ENCODE assay signal across 15 mouse cellular contexts in genomic region chr12:77749438-77750007, GRCm38 (mm10).
"Had no signal": no experiment of that assay in that cellular context is flagged by ENCODE, and none has a peak within 500 bp of the region (broad histone marks: within the 10 kb centered on the region; RNA-seq: fewer than 3 reads in every experiment).

No protein-coding gene starts in this region.

- H3K4me3 ChIP-seq: layer of hippocampus, adult 2 months; liver, embryonic 13.5 days; stomach, embryonic 15.5 days had no signal

- H3K27me3 ChIP-seq: liver, embryonic 13.5 days; stomach, embryonic 15.5 days had no signal

- H3K4me1 ChIP-seq: liver, embryonic 13.5 days; stomach, embryonic 15.5 days had no signal

- H3K4me2 ChIP-seq: liver, embryonic 13.5 days; midbrain, embryonic 11.5 days; stomach, embryonic 15.5 days had no signal

- H3K9ac ChIP-seq: liver, embryonic 13.5 days; stomach, embryonic 15.5 days had no signal

- DNase-seq: kidney, adult 2 months; kidney, postnatal 25 days; layer of hippocampus, adult 9-11 months; liver, embryonic 13.5 days; lung, adult 2 months; lung, postnatal 14 days; lung, postnatal 4 days; retina, postnatal 1 day; right cerebral cortex, postnatal 25 days; spleen, adult 18-20 months; thymus, postnatal 25 days had no signal

- H3K36me3 ChIP-seq: liver, embryonic 13.5 days; stomach, embryonic 15.5 days had no signal

- H3K27ac ChIP-seq: kidney, postnatal 0 days; layer of hippocampus, adult 2 months; liver, embryonic 13.5 days; stomach, embryonic 15.5 days had no signal

- H3K9me3 ChIP-seq: liver, embryonic 13.5 days; stomach, embryonic 15.5 days had no signal
